Mouse (Mus musculus) liver, adult (tissue): ENCODE measurements around the gene Mast4.

Experiments used
- GATA4 ChIP-seq: IDR thresholded peaks from 2 replicates; pipeline ENCODE4 v1.6.1; 2014; ENCODE audit warnings: mild to moderate bottlenecking, low read length; ENCODE audit not compliant: insufficient replicate concordance

Mast4 gene

DNA sequence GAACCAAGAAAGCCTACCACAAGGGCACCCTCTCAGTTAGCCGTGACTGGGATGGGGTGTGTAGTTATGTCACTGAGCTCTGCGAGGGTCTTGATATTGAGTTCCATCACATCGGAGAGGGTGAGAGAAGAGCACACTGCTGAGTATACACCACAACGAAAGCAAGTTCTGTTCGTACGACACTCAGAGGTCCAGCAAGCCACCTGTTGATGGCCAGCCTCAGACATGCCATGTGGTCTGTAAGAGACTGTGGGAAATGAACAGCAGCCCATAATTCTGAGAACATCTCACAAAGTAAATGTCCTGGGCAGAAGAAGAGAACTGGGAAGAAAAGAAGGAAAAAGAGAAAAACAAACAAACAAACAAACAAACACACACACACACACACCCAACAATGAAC, 255.5 kb downstream of the Mast4 start:
- no peak for TF ChIP-seq GATA4

GRCm38 (mm10) chr13:103073461-103073860, 260.8 kb downstream of the Mast4 start:
- TF ChIP-seq GATA4 = no peak

GRCm38 (mm10) chr13:103071783-103072182, 262.5 kb downstream of the Mast4 start:
- TF ChIP-seq GATA4 = no peak

DNA sequence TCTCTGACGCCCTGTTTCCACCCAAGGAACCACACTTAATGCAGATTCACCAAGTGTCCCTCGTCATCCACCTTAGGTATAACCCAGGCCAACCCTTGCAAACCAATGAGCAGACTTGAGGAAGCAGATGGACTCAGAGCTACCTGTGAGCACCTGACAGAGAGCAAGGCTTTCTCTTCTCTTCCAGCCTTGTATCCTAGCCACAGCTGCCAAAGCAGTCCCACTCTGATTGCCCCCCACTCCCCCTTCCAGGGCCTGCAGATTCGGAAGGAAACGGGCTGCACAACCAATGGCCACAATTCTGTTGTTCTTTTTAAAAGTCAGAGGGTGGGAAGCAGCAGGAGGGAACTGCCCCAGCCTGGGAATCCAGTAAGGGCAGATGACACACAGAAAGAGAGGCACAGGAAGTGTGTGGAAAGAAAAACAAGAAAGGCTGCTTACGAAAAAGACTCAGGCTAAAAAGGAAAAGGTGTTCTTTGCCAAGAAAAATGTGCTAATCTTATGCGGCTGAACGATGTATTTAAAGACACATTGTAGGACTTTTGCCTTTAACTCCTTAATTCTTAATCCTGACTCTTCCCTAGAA, 266.6 kb downstream of the Mast4 start:
- TF ChIP-seq GATA4 = no peak

DNA sequence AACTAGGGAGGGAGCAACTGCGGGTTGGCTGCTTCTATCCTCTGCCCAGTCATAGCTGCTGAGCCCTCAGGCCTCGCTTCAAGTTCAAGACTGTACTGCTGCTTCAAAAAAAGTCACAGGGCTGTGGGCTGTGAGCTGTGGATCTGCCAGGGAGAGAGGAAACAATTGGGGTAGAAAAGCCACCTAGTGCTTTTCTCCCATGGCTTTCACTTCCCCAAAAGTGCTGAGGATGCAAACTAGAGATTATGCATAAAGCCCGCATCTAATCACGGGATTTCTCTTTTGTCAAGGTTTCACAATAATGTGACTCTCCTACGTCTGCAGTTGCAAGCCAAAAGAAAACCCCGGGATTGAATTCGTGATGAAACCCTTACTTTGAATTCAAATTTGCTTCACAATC, 268.9 kb downstream of the Mast4 start:
- TF ChIP-seq GATA4 = no peak

DNA sequence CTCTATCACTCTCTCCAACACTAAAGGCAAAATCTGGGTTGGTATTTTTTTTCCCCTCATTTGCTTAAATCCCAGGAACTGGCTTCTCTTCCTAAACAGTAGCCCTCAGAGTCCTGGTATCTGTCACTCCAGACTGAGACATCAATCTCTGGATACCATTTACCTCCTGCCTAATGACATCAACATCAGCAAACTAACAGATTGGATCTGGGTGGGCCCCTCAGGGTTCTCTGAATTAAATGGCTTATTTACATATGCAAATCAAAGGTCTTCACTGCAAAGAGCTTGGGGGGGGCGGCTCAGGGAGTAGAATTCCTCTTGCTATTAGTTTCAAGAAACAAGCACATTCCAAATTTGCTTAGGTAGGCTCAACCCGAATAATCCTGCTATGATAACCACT, 272.6 kb downstream of the Mast4 start:
- no peak for TF ChIP-seq GATA4

DNA sequence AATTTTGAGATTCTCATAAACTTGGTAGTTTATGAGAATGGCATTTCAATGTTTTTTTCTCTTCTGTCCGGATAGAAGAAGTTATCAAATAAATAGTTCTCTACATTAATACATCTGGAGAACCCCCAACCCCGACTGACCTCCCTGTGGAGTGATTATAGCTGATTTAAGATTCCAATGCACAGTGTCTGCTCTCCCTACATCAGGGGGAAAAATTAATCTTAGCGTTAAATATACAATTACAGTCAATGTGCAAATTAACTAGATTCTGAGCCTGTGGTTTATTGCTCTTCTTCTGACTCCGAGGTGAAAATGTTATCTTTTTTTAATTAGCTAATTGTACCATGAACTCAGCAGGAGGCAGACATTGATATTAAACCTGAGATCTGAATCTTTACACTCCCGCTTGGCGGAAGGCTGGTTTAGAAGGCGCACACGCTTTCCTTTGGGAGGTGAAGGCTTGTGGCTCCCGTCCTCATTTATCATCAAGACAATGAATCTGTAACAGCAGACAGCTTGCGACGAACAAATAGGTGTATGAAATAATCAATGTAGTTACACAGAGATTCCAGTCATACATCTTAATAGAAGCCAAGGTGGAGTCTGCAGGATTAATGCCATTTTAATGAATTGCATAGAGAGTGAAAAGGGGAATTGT, 274.2 kb downstream of the Mast4 start:
- no peak for TF ChIP-seq GATA4

- TF ChIP-seq GATA4 = no peak
Measured at GRCm38 (mm10) chr13:103056451-103056850, 277.8 kb downstream of the Mast4 start.

DNA sequence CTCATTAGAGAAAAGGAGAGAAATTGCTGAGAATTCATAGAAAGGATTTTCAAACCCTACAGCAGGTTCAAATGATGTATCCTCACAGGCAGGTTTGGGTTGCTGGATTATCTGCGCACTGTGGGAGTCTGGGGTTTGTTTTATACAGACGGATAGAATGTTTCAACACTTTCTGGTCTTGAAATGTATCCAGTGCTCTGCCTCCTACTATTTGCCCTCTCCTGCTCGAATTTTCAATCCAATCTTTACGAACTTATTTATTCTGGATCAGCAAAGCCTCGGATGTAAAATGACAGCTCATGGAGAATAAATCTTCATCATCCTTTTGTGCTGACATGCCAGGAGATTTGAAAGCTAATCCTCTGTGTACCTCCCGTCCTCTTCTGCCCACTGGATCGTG, 281.6 kb downstream of the Mast4 start:
- no peak for TF ChIP-seq GATA4

- no peak for TF ChIP-seq GATA4
Measured at GRCm38 (mm10) chr13:103048954-103049353, 285.3 kb downstream of the Mast4 start.

DNA sequence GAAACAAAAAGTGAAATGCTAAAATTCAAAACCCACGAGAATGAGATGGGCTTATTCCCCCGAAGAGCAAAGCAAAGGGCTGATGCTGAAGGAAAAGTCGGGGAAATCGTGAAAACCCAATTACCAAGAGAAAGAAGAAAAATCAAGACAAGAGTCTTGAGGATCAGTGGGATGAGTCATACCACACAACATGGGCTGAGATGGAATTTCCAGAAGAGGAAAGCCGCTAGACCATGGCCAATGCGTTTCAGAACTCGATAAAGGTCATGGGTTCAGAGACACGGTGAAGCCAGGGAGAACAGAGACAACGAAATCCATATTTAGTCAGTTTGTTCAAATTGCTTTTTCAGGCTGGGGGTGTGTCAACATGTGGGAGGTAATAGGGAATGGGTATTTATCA, 290.6 kb downstream of the Mast4 start:
- no peak for TF ChIP-seq GATA4

GRCm38 (mm10) chr13:103043011-103043410, 291.3 kb downstream of the Mast4 start:
- no peak for TF ChIP-seq GATA4

- no peak for TF ChIP-seq GATA4
Measured at GRCm38 (mm10) chr13:103037466-103037865, 296.8 kb downstream of the Mast4 start.

DNA sequence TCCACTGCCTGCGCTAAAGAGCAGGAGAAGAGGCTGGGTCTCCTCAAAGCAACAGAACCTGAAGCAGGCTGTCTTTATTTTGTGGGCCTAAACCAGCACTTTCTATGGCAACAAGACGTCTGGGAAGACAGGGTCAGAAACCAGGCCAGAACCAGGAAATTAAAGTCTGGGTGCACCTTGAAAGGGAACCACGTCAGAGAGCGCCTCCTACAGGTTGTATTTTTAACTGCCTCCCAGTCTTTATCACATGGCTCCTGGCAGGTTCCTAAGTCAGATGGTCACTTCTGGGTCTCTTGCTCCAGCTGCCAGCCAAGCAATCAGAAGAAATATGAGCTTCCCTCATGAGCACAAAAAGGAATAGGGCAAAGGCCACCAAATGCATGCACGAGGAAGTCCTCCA, 304.9 kb downstream of the Mast4 start:
- no peak for TF ChIP-seq GATA4

DNA sequence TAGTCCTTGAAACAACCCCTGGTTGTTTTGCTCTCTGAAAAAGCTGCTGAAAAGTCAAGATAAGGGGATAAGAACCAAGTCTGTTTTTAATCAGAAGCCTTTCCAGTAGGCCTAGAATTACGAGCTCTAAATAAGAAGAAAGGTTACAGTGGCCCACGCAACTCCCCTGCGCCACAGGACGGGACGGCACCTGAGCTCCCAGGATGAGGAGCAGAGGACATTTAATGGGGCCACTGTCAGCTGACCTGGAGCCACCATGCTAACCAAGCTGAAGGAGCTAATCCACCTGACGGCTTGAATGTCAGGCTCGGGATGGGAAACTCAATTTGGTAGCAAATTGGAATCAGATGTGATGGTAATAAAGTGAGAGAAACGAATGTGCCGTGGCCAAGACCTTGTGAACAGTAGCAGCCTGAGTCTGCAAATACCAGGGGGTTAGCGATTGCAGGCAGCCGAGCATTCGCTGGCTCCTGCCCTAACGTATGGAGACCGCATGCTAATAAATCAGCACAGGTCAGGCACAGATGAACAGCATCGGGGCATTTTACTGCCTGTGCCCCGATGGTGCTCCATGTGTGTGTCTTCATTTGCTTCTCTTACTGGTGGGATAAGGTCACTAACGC, 306.7 kb downstream of the Mast4 start:
- TF ChIP-seq GATA4 = no peak

DNA sequence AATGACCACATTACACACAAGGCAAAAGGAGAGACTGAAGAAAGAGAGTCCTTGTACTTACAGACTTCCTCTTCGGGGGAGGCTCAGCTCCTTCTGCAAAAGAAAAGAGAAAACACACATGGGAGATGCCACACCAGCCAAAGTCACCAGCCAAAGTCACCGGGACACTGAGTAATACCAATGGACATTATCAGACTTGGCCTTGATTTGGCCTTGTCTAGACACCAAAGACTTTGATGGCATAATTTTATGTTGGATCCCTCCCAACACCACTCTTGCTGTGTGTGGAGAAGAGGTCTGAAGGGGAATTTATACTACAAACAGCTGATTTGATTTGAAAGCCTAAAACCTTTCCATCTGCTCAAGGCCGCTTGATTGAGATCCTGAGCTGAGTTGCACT, 308.8 kb downstream of the Mast4 start:
- no peak for TF ChIP-seq GATA4

GRCm38 (mm10) chr13:103018481-103018880, 315.8 kb downstream of the Mast4 start:
- TF ChIP-seq GATA4 = no peak
